Mouse (Mus musculus) erythroid progenitor cell, adult 5-6 weeks (primary cell): ENCODE results near the gene Rps3a1. TPM values are rescaled to one million over a fixed set of nuclear protein-coding genes. Genes with fewer than 3 reads are reported as not detected.

Experiments
- total RNA-seq, 2 experiments: library from RNA; stranded (forward) in 1 of 2; stranded (reverse) in 1 of 2; fragments of 150-400 nt in 1 of 2; fragments of 186-747, 209-891 nt in 1 of 2; gene quantifications; 2 replicates each; pipeline versions ENCODE4 v1.2.3 to v1.2.4; 2015 to 2017; ENCODE audit warnings: low replicate concordance in 2 of 2

The Rps3a1 gene
- total RNA-seq, 2 experiments from 2014 or later: 1,193 to 1,236 TPM

Other genes with a start within 250 kb of the Rps3a1 start
- gene Sh3d19, start 171.6 kb downstream of the Rps3a1 start, total RNA-seq (2015; ENCODE audit: low replicate concordance): 2.2 and 2.5 TPM in 2 replicates
- 3.5 and 7.3 TPM in 2 replicates for gene Sh3d19, start 171.6 kb downstream of the Rps3a1 start, total RNA-seq (2017; ENCODE audit: low replicate concordance)
- gene Prss48, start 140.2 kb downstream of the Rps3a1 start, total RNA-seq (2015; ENCODE audit: low replicate concordance): not detected in 2 replicates
- gene Prss48, start 140.2 kb downstream of the Rps3a1 start, total RNA-seq (2017; ENCODE audit: low replicate concordance): not detected in 2 replicates
- 37.1 and 50.7 TPM in 2 replicates for gene Lrba, start 82.0 kb upstream of the Rps3a1 start, total RNA-seq (2015; ENCODE audit: low replicate concordance)
- 53.0 and 92.4 TPM in 2 replicates for gene Lrba, start 82.0 kb upstream of the Rps3a1 start, total RNA-seq (2017; ENCODE audit: low replicate concordance)